Mouse (Mus musculus) midbrain, postnatal 0 days (tissue): ENCODE measurements around the gene Pex11b. TPM values are rescaled to one million over a fixed set of nuclear protein-coding genes. Genes with fewer than 3 reads are reported as not detected.

Experiments
- ATAC-seq: fragments of 200-750 bp; cut with Nextera tagmentation; 2 replicates; pipeline ENCODE4 v1.8.0; 2017; ENCODE audit warnings: moderate number of reproducible peaks, mild to moderate bottlenecking, moderate TSS enrichment, moderate library complexity; ENCODE audit not compliant: low FRiP score
- DNase-seq: peaks from one replicate; pipeline ENCODE4 v3.0.0-alpha.2; 2015; ENCODE audit warnings: low spot score
- H3K27ac ChIP-seq: fragments of 300-500 bp; sonication (generic); 2 replicates; pipeline ENCODE4 v1.5.1; 2014; ENCODE audit warnings: low read depth, mild to moderate bottlenecking, low read length, mixed read lengths
- H3K27me3 ChIP-seq: fragments of 300-500 bp; sonication (generic); 2 replicates; pipeline ENCODE4 v1.6.1; 2014; ENCODE audit warnings: low read length, control low read depth, mixed read lengths; ENCODE audit not compliant: insufficient read depth
- H3K36me3 ChIP-seq: fragments of 300-500 bp; sonication (generic); 2 replicates; pipeline ENCODE4 v1.6.1; 2014; ENCODE audit warnings: low read length, control low read depth, mixed read lengths; ENCODE audit not compliant: insufficient read depth
- H3K4me1 ChIP-seq: fragments of 300-500 bp; sonication (generic); 2 replicates; pipeline ENCODE4 v1.6.1; 2014; ENCODE audit warnings: mild to moderate bottlenecking, control low read depth, antibody characterized with exemption, low read length, mixed read lengths; ENCODE audit not compliant: insufficient read depth
- H3K4me2 ChIP-seq: fragments of 300-500 bp; sonication (generic); 2 replicates; pipeline ENCODE4 v1.6.1; 2014; ENCODE audit warnings: low read depth, mild to moderate bottlenecking, low read length, mixed read lengths; ENCODE audit not compliant: poor library complexity, severe bottlenecking
- H3K4me3 ChIP-seq: fragments of 300-500 bp; sonication (generic); 2 replicates; pipeline ENCODE4 v1.5.1; 2014; ENCODE audit warnings: low read depth, mild to moderate bottlenecking, low read length, moderate library complexity
- H3K9ac ChIP-seq: fragments of 300-500 bp; sonication (generic); replicated peaks from 2 replicates; pipeline ENCODE4 v1.6.1; 2014; ENCODE audit warnings: mild to moderate bottlenecking, low read length, moderate library complexity, mixed read lengths; ENCODE audit not compliant: poor library complexity, severe bottlenecking
- H3K9me3 ChIP-seq: fragments of 300-500 bp; sonication (generic); 2 replicates; pipeline ENCODE4 v1.6.1; 2016; ENCODE audit warnings: low read length, control low read depth
- CTCF ChIP-seq: IDR thresholded peaks from 2 replicates; pipeline ENCODE4 v1.5.1; 2016; ENCODE audit warnings: antibody characterized with exemption, mild to moderate bottlenecking
- WGBS: fragments of 180-500 bp; shearing (Covaris S2); extraction: QIAGEN DNeasy Blood & Tissue Kit; methylation state at CpG from one replicate; pipeline ENCODE4 v1.1.7; 2014; 5-methylcytosine and 5-hydroxymethylcytosine counted together
- polyA plus RNA-seq: library from polyadenylated mRNA; unstranded; fragments of >200 nt; fragmentation: Nextera tagmentation; extraction: Ambion mirVana; gene quantifications from 2 replicates; pipeline ENCODE4 v1.2.1, GENCODE M21; 2015
- total RNA-seq: library from RNA; depleted of rRNA; stranded (reverse); fragments of >200 nt; gene quantifications from 2 replicates; pipeline ENCODE4 v1.2.3, GENCODE M21; 2014

The Pex11b gene
- total and polyA plus RNA-seq, 2 experiments from 2014 or later = 52.3 to 75.9 TPM

DNA sequence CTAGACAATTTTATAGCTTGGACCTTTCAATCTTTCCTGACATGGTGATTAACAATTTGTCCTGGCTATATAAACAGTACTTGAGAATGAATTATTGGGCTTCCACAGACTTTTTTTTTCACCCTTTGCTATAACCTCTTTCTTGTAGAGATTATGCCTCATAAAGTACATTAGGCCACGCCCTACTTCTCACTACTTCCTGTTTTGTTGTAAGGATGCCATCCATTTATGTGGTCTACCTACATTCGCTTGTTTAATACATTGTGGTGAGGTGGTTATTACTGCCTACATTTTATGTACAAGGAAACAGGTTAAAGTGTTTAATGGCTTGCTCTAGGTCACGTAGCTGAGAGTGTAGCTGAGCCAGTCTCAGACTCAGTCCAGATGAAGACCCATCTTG, 40.0 kb downstream of the Pex11b start:
- H3K27ac ChIP-seq = no peak overlapping the region
- no peak overlapping the region for H3K4me3 ChIP-seq
- no peak for ATAC-seq
- WGBS = 85% methylated on average over 3 of the region's 3 CpGs
- H3K9ac ChIP-seq = no peak overlapping the region
- H3K36me3 ChIP-seq = no peaks in the 10 kb centered on the region
- no peaks in the 10 kb centered on the region for H3K9me3 ChIP-seq
- no peak for DNase-seq
- no peak for TF ChIP-seq CTCF
- no peak overlapping the region for H3K4me2 ChIP-seq
- no peaks in the 10 kb centered on the region for H3K27me3 ChIP-seq
- no peaks in the 10 kb centered on the region for H3K4me1 ChIP-seq

DNA sequence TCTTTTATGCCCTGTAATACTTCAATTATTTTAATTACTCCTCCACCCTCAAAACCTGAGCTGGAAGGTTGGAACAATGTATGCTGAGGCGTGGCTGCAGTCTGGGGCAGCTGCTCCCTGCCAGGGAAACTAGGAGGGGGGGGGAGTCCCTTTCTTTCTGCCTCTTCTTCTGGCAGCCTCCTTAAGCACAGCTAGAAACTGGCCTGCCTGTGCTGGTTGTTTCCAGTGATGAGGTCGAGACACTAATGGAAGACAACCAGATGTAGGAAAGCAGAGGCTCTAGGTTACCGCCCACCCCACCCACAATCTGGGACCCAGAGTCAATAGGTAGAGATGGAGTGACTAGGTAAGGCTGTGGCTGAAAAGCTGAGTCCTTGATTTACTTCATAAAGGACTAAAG, 40.5 kb downstream of the Pex11b start:
- Histone ChIP-seq H3K4me3 (no peak overlapping the region), H3K36me3 (no peaks in the 10 kb centered on the region), H3K4me1 (no peaks in the 10 kb centered on the region), H3K27me3 (no peaks in the 10 kb centered on the region), H3K4me2 (no peak overlapping the region), H3K27ac (no peak overlapping the region), H3K9me3 (no peaks in the 10 kb centered on the region), H3K9ac (no peak overlapping the region)
- ATAC-seq (no peak), DNase-seq (no peak)
- TF ChIP-seq CTCF = no peak
- WGBS = 27% methylated on average over 3 of the region's 3 CpGs

DNA sequence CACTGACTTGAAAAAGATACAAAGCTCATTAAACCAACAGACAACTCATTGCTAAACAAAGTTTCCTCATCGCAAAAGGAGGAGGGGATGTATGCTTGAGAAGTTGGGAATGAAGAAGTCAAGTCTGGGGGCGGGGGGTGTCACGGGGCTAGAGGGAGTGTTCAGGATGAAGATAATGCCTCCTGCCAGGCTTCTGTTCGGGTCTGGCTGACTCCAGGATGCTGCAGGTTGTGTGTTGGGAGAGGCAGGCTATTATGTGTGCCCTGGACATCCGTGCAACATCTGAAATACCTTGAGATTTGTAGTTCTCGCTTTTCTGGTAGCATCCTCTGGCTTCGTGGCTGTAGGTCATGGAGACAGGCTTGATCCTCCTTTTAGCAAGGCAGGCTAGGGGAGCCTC, 43.3 kb downstream of the Pex11b start:
- Histone ChIP-seq H3K9ac (no peak overlapping the region), H3K36me3 (no peaks in the 10 kb centered on the region), H3K27ac (no peak overlapping the region), H3K9me3 (no peaks in the 10 kb centered on the region), H3K4me2 (no peak overlapping the region), H3K27me3 (no peaks in the 10 kb centered on the region), H3K4me3 (no peak overlapping the region), H3K4me1 (no peaks in the 10 kb centered on the region)
- DNase-seq (no peak), ATAC-seq (no peak)
- no peak for TF ChIP-seq CTCF
- 66% methylated on average over 7 of the region's 7 CpGs for WGBS

DNA sequence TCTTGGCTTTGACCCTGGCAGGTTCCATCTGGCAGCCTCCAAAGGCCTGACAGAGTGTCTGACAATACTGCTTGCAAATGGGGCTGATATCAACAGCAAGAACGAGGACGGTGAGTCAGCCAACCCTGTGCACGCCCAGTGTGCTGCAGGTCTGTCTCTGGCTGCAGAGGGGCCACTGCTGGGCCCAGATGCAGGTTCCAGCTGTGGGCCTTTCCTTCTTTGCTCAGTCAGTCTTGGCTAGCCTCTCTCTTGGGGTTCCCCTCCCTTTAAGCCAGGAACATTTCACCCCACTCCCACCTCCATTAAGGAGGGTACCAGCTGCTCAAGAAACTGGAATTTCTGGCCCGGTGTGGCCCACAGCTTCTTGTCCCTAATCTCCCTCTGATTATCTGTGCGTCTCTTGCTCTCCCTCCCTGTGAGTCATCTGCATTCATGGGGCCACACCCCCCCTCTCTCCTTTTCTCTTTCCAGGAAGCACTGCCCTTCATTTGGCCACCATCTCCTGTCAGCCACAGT, 44.0 kb downstream of the Pex11b start:
- TF ChIP-seq CTCF = no peak
- no peak overlapping the region for H3K4me3 ChIP-seq
- H3K9ac ChIP-seq = no peak overlapping the region
- DNase-seq = no peak
- no peaks in the 10 kb centered on the region for H3K4me1 ChIP-seq
- H3K4me2 ChIP-seq = no peak overlapping the region
- H3K27ac ChIP-seq = no peak overlapping the region
- H3K27me3 ChIP-seq = no peaks in the 10 kb centered on the region
- H3K9me3 ChIP-seq = no peaks in the 10 kb centered on the region
- no peaks in the 10 kb centered on the region for H3K36me3 ChIP-seq
- no peak for ATAC-seq
- WGBS = 33% methylated on average over 5 of the region's 5 CpGs

- H3K27me3 ChIP-seq = peaks cover 5% of the 10 kb centered on the region; the same call in 1 of the 2 replicates
- WGBS = 15% methylated on average over 12 of the region's 12 CpGs
- H3K9me3 ChIP-seq = no peaks in the 10 kb centered on the region
- TF ChIP-seq CTCF = no peak
- H3K36me3 ChIP-seq = no peaks in the 10 kb centered on the region
- no peak overlapping the region for H3K9ac ChIP-seq
- DNase-seq (peak; percentile 46), ATAC-seq (peak; percentile 42; the same call in 1 of the 2 replicates)
- no peak overlapping the region for H3K4me3 ChIP-seq
- 0 out of 2 replicates have a peak overlapping the region, but pooled peaks have one; percentile 12 for H3K27ac ChIP-seq
- H3K4me2 ChIP-seq = no peak overlapping the region
- no peaks in the 10 kb centered on the region for H3K4me1 ChIP-seq
These were observed 45.2 kb downstream of the Pex11b start for GRCm38 (mm10) chr3:96680269-96680956.

- WGBS = 88% methylated on average over 3 of the region's 3 CpGs
- ATAC-seq = no peak
- H3K36me3 ChIP-seq = no peaks in the 10 kb centered on the region
- no peak overlapping the region for H3K4me3 ChIP-seq
- H3K4me1 ChIP-seq = no peaks in the 10 kb centered on the region
- H3K27me3 ChIP-seq = peaks cover 5% of the 10 kb centered on the region; the same call in 1 of the 2 replicates
- no peak overlapping the region for H3K4me2 ChIP-seq
- H3K9ac ChIP-seq = no peak overlapping the region
- TF ChIP-seq CTCF = no peak
- DNase-seq = no peak
- H3K9me3 ChIP-seq = no peaks in the 10 kb centered on the region
- H3K27ac ChIP-seq = no peak overlapping the region
These were observed 48.3 kb downstream of the Pex11b start for GRCm38 (mm10) chr3:96683496-96683895.
